Mouse (Mus musculus) forebrain, postnatal 0 days (tissue): ENCODE measurements around the gene Prkci. TPM values are rescaled to one million over a fixed set of nuclear protein-coding genes. Genes with fewer than 3 reads are reported as not detected.
A peak's percentile ranks its signal among the peaks of the same experiment; 100 is the strongest.

Experiments used
- ATAC-seq: fragments of 200-750 bp; cut with Nextera tagmentation; 2 replicates; pipeline ENCODE4 v1.8.0; 2017; ENCODE audit warnings: mild to moderate bottlenecking, moderate library complexity
- DNase-seq: peaks from one replicate; pipeline ENCODE4 v3.0.0-alpha.2; 2015
- H3K27ac ChIP-seq: fragments of 300-500 bp; sonication (generic); 2 replicates; pipeline ENCODE4 v1.5.1; 2014; ENCODE audit warnings: low read depth, mild to moderate bottlenecking, antibody characterized with exemption, low read length, moderate library complexity, mixed read lengths
- H3K27me3 ChIP-seq: fragments of 300-500 bp; sonication (generic); 2 replicates; pipeline ENCODE4 v1.6.1; 2014; ENCODE audit warnings: mild to moderate bottlenecking, low read length, mixed read lengths; ENCODE audit not compliant: insufficient read depth
- H3K36me3 ChIP-seq: fragments of 300-500 bp; sonication (generic); 2 replicates; pipeline ENCODE4 v1.6.1; 2014; ENCODE audit warnings: mild to moderate bottlenecking, moderate library complexity; ENCODE audit not compliant: insufficient read depth
- H3K4me1 ChIP-seq: fragments of 300-500 bp; sonication (generic); 2 replicates; pipeline ENCODE4 v1.6.1; 2014; ENCODE audit warnings: antibody characterized with exemption; ENCODE audit not compliant: insufficient read depth
- H3K4me2 ChIP-seq: fragments of 300-500 bp; sonication (generic); 2 replicates; pipeline ENCODE4 v1.6.1; 2014; ENCODE audit warnings: low read depth, mild to moderate bottlenecking, moderate library complexity
- H3K4me3 ChIP-seq: fragments of 300-500 bp; sonication (generic); 2 replicates; pipeline ENCODE4 v1.5.1; 2014; ENCODE audit warnings: low read depth, low read length, mixed read lengths
- H3K9ac ChIP-seq: fragments of 300-500 bp; sonication (generic); 2 replicates; pipeline ENCODE4 v1.6.1; 2014; ENCODE audit warnings: mild to moderate bottlenecking
- H3K9me3 ChIP-seq: fragments of 300-500 bp; sonication (generic); 2 replicates; pipeline ENCODE4 v1.6.1; 2016; ENCODE audit warnings: low read length
- CTCF ChIP-seq: sonication (generic); IDR thresholded peaks from 2 replicates; pipeline ENCODE4 v1.5.1; 2016; ENCODE audit warnings: antibody characterized with exemption, control low read depth, low read depth
- WGBS: fragments of 180-500 bp; shearing (Covaris S2); extraction: QIAGEN DNeasy Blood & Tissue Kit; methylation state at CpG from one replicate; pipeline ENCODE4 v1.1.7; 2014; 5-methylcytosine and 5-hydroxymethylcytosine counted together
- polyA plus RNA-seq: library from polyadenylated mRNA; unstranded; fragments of >200 nt; fragmentation: Nextera tagmentation; extraction: Ambion mirVana; gene quantifications from 2 replicates; pipeline ENCODE4 v1.2.1, GENCODE M21; 2015
- total RNA-seq: library from RNA; depleted of rRNA; stranded (reverse); fragments of >200 nt; gene quantifications from 2 replicates; pipeline ENCODE4 v1.2.3, GENCODE M21; 2014

Prkci gene
- total and polyA plus RNA-seq, 2 experiments from 2014 or later, result 19.5 to 41.6 TPM

DNA sequence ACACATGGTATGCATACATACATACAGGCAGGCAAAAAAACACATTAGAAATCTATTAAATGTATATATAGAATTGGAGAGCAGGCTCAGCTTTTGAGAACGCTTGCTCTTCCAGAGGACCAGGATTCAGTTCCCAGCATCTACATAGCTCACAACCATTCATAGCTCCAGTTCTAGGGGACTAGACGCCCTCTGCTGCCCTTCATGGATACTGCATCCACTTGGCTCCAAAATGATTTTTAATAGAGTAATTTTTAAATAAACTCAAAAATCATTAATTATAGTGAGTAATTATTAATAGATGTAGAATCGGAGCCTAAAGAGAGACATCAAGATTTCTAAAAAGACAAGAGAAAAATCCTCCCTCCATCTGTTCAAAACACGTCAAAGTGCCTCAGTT is 32.4 kb upstream of the Prkci start:
- Histone ChIP-seq H3K27me3 (no peaks in the 10 kb centered on the region), H3K4me3 (no peak overlapping the region), H3K9ac (no peak overlapping the region), H3K4me1 (0 out of 2 replicates have a peak, but pooled peaks cover 4% of the 10 kb centered on the region), H3K27ac (no peak overlapping the region), H3K4me2 (no peak overlapping the region), H3K36me3 (peaks cover 54% of the 10 kb centered on the region), H3K9me3 (no peaks in the 10 kb centered on the region)
- ATAC-seq (no peak), DNase-seq (no peak)
- 94% methylated on average over 4 of the region's 4 CpGs for WGBS
- TF ChIP-seq CTCF, result peak; percentile 26; the same call in 1 of the 2 replicates

DNA sequence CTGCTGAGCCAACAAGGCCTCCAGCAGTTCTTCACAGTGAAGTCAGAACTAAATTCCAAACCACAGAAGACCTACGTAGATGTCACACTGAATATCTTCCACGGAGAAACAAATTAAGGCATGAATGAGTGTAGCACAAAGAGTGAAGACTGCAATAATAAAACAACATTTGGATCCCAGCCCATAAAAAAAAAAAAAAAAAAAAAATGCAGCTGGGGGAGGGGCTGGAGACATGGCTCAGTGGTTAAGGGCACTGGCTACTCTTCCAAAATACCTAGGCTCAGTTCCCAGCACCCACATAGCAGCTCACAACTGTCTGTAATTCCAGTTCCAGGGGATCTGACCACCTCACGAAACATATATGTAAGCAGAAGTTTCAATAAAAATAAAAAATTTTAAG is 31.3 kb upstream of the Prkci start:
- H3K4me2 ChIP-seq, result no peak overlapping the region
- ATAC-seq (no peak), DNase-seq (no peak)
- H3K4me3 ChIP-seq, result no peak overlapping the region
- H3K27me3 ChIP-seq, result no peaks in the 10 kb centered on the region
- 0 out of 2 replicates have a peak, but pooled peaks cover 4% of the 10 kb centered on the region for H3K4me1 ChIP-seq
- H3K9me3 ChIP-seq, result no peaks in the 10 kb centered on the region
- peaks cover 44% of the 10 kb centered on the region for H3K36me3 ChIP-seq
- H3K27ac ChIP-seq, result no peak overlapping the region
- TF ChIP-seq CTCF, result no peak
- no peak overlapping the region for H3K9ac ChIP-seq
- 80% methylated on average over 3 of the region's 3 CpGs for WGBS

- 96% methylated on average over 13 of the region's 13 CpGs for WGBS
- Histone ChIP-seq H3K4me3 (no peak overlapping the region), H3K9ac (no peak overlapping the region), H3K27ac (no peak overlapping the region), H3K36me3 (peaks cover 30% of the 10 kb centered on the region), H3K4me1 (0 out of 2 replicates have a peak, but pooled peaks cover 4% of the 10 kb centered on the region), H3K27me3 (no peaks in the 10 kb centered on the region), H3K4me2 (no peak overlapping the region), H3K9me3 (no peaks in the 10 kb centered on the region)
- no peak for ATAC-seq
- DNase-seq, result no peak
- TF ChIP-seq CTCF, result no peak
These were observed 29.9 kb upstream of the Prkci start for GRCm38 (mm10) chr3:30965644-30966043.

DNA sequence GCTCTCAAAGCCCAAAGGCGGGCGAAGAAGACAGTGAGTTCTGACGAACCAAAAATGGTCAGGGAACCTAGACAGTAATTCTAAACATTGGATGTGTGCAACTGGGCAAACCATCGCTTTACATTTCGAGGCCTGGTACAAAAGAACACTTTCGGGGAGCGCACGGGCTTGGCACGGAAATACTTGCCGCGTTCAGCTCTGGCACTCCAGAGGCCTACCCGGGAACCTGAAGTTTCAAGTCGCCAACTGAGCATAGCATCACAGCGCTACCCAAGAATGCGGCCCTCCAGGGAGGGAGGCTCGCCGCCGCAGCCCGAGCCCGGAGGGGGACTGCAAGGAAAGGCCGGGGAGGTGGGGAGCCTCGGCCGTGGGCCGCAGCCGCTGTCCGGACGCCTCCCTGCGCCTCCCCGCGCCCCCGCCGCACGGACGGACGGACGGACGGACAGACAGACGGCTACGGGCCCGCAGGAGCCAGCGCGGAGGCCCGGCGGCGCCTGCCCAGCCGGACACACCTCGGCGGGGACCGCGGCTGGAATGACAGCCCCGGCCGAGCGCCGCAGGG is 26.9 kb upstream of the Prkci start:
- WGBS, result under 1% methylated on average over 49 of the region's 54 CpGs
- peak; percentile 72 for DNase-seq
- peak overlapping the region; percentile 93 for H3K9ac ChIP-seq
- H3K9me3 ChIP-seq, result no peaks in the 10 kb centered on the region
- H3K4me2 ChIP-seq, result peak overlapping the region; percentile 70
- H3K27me3 ChIP-seq, result no peaks in the 10 kb centered on the region
- 0 out of 2 replicates have a peak, but pooled peaks cover 4% of the 10 kb centered on the region for H3K4me1 ChIP-seq
- ATAC-seq, result peak; percentile 77
- H3K27ac ChIP-seq, result peak overlapping the region; percentile 93
- H3K36me3 ChIP-seq, result peaks cover 16% of the 10 kb centered on the region
- TF ChIP-seq CTCF, result no peak
- peak overlapping the region; percentile 94 for H3K4me3 ChIP-seq

DNA sequence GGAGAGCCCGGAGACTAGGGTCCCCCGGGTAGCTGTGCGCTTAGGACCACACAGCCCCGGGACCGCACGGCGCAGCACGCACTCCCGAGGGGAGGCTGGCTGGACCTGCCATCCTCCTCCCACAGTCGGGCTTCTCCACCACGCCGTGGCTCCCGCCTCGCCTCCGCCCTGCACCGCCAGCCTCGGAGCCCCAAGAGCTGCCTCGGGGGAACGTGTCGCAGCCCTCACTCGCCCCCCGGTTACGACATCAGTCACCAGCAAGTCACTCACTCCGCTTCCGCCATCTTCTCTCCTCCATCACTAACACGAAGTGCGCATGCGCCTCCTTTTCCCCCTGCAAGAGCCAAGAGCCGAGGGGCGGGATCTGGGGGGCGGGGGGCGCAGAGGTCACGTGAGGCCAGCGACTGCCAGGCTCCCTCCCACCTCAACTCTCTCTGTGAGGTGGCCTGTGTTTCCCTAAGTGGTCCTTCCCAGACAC is 26.4 kb upstream of the Prkci start, which contains the start of gene Phc3:
TSS of gene Phc3 (minus strand) at position 312 of the 478 bp plus-strand sequence.
- H3K4me1 ChIP-seq, result 0 out of 2 replicates have a peak, but pooled peaks cover 4% of the 10 kb centered on the region
- H3K4me2 ChIP-seq, result peak within 1 kb of the TSS; percentile 70
- peak within 1 kb of the TSS; percentile 93 for H3K9ac ChIP-seq
- WGBS, result 4% methylated on average over 33 of the region's 34 CpGs
- no peaks in the 10 kb centered on the region for H3K27me3 ChIP-seq
- no peaks in the 10 kb centered on the region for H3K9me3 ChIP-seq
- H3K36me3 ChIP-seq, result peaks cover 11% of the 10 kb centered on the region
- H3K4me3 ChIP-seq, result peak within 1 kb of the TSS; percentile 94
- peak; percentile 97 for DNase-seq
- H3K27ac ChIP-seq, result peak within 1 kb of the TSS; percentile 93
- TF ChIP-seq CTCF, result no peak
- ATAC-seq, result peak; percentile 93

DNA sequence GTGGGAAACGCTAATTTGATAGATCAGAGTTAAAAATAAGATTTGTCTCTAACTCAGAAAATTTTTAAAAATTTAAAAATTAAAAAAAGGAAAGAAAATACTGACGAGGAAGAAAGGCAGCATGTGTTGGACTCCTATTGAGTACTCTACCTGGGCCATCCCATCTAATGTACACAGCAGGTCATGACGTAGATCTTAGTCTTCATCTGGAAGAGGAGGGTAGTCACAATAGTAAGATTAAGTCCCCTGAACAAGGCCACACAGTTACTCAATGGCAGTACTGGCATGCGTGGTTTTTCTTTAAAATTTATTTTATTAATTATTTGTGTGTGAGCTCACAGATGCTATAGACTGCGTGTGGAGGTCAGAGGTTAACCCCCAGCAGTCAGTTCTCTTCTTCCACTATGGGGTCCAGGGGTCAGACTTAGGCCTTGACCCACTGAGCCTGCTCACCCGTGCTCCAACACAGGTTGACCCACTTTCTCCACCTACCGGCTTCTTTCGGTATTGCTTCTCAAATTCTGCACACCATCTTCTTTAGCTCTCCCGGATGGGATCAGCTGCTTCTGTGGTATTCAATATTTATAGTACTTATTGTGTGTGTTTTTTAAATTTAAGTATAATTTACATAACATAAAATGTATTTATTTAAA is 20.3 kb upstream of the Prkci start:
- peak; percentile 60 for ATAC-seq

GRCm38 (mm10) chr3:30976991-30977603 is 18.4 kb upstream of the Prkci start:
- ATAC-seq (no peak), DNase-seq (no peak)
- H3K27ac ChIP-seq, result no peak overlapping the region
- H3K4me3 ChIP-seq, result no peak overlapping the region
- no peak overlapping the region for H3K9ac ChIP-seq
- no peaks in the 10 kb centered on the region for H3K27me3 ChIP-seq
- H3K36me3 ChIP-seq, result no peaks in the 10 kb centered on the region
- 63% methylated on average over 1 of the region's 1 CpGs for WGBS
- no peak overlapping the region for H3K4me2 ChIP-seq
- no peak for TF ChIP-seq CTCF
- no peaks in the 10 kb centered on the region for H3K4me1 ChIP-seq
- H3K9me3 ChIP-seq, result no peaks in the 10 kb centered on the region

More for the DNA sequence above, 20.3 kb upstream of the Prkci start:
- Histone ChIP-seq H3K4me2 (no peak overlapping the region), H3K4me1 (no peaks in the 10 kb centered on the region), H3K4me3 (no peak overlapping the region), H3K36me3 (no peaks in the 10 kb centered on the region), H3K9me3 (no peaks in the 10 kb centered on the region), H3K27ac (no peak overlapping the region), H3K27me3 (no peaks in the 10 kb centered on the region), H3K9ac (no peak overlapping the region)
- TF ChIP-seq CTCF, result peak; percentile 53
- 43% methylated on average over 9 of the region's 9 CpGs for WGBS
- DNase-seq, result peak; percentile 40
